ENCODE assay signal across 7 mouse cellular contexts in the genomic region with DNA sequence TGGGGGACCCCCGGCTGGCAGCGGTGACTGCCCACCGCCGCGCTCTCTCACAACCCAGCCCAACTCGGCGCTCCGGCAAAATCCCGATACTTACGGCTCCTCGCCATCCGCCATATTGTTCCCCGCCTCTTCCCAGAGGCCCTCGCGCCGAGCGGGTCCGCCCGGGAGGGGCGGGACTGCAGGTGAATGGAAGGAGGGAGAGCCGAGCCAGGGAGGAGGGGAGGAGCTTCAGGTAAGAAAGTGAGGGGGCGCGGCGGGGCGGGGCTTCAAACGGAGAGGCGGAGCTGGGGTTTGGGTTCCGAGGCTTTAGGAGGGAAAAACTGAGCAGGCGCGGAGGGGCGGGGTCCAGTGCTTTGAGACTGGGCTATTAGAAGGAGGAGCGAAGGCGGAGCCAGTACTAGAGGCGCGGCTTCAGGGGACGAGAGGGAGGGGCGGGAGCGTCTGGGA. TPM values are rescaled to one million over a fixed set of nuclear protein-coding genes. Genes with fewer than 3 reads are reported as not detected.
DNase-seq lines count a peak whose midpoint lies in the region; ATAC-seq and TF ChIP-seq lines count a peak whose summit lies in the region.

TSS of gene Uba3 (minus strand) at position 209 of the 447 bp plus-strand sequence.

- intact Hi-C loops in left cerebral cortex, postnatal 4 days (cut with DNase I), result no loop called here

- TF ChIP-seq CTCF in intestine, postnatal 0 days (IDR thresholded peaks at IDR 0.05; ENCODE audit: low read depth), result no peak
- no peak for TF ChIP-seq CTCF in small intestine, adult 2 months (IDR thresholded peaks at IDR 0.05; ENCODE audit: extremely low read depth, insufficient read length, insufficient replicate concordance, low read depth, low read length)

- peaks cover 15% of the 10 kb centered on the region for H3K36me3 ChIP-seq in embryonic facial prominence, embryonic 10.5 days (replicated peaks)
- H3K36me3 ChIP-seq in intestine, postnatal 0 days (ENCODE audit: control insufficient read depth, insufficient read depth), result no peaks in the 10 kb centered on the region
- no peaks in the 10 kb centered on the region for H3K36me3 ChIP-seq in midbrain, embryonic 12.5 days
- H3K36me3 ChIP-seq in small intestine, adult 2 months (ENCODE audit: control insufficient read depth, insufficient read depth, low read length), result peaks cover 4% of the 10 kb centered on the region

- H3K27ac ChIP-seq in embryonic facial prominence, embryonic 10.5 days (replicated peaks), result peak within 1 kb of the TSS; percentile 98
- H3K27ac ChIP-seq in intestine, postnatal 0 days (ENCODE audit: low read depth, low read length), result peak within 1 kb of the TSS; percentile 91
- peak within 1 kb of the TSS; percentile 89 for H3K27ac ChIP-seq in midbrain, embryonic 12.5 days (replicated peaks)
- H3K27ac ChIP-seq in small intestine, adult 2 months (ENCODE audit: insufficient read depth, low read depth, low read length), result peak within 1 kb of the TSS; percentile 70

- DNase-seq in adrenal gland, postnatal 10 days, result peak; percentile 100
- peak; percentile 100 for DNase-seq in embryonic facial prominence, embryonic 10.5 days (ENCODE audit: low spot score)
- peak; percentile 81 for DNase-seq in gonadal fat pad, adult 2 months (ENCODE audit: low read depth)
- DNase-seq in left cerebral cortex, postnatal 4 days, result peak; percentile 100

- H3K9ac ChIP-seq in intestine, postnatal 0 days (ENCODE audit: low read depth, low read length), result peak within 1 kb of the TSS; percentile 97
- H3K9ac ChIP-seq in midbrain, embryonic 12.5 days (replicated peaks), result peak within 1 kb of the TSS; percentile 95

- peak within 1 kb of the TSS; percentile 91 for H3K4me3 ChIP-seq in embryonic facial prominence, embryonic 10.5 days
- H3K4me3 ChIP-seq in intestine, postnatal 0 days (ENCODE audit: low read depth, low read length), result peak within 1 kb of the TSS; percentile 95
- peak within 1 kb of the TSS; percentile 93 for H3K4me3 ChIP-seq in midbrain, embryonic 12.5 days
- H3K4me3 ChIP-seq in small intestine, adult 2 months (ENCODE audit: low read depth, low read length), result peak within 1 kb of the TSS; percentile 99

- peak; percentile 68; the same call in 1 of the 2 replicates for TF ChIP-seq POLR2A in small intestine, adult 2 months (IDR thresholded peaks at IDR 0.05; ENCODE audit: low read depth, low read length)

- H3K27me3 ChIP-seq in embryonic facial prominence, embryonic 10.5 days (replicated peaks; ENCODE audit: low read depth, poor library complexity, severe bottlenecking), result no peaks in the 10 kb centered on the region
- no peaks in the 10 kb centered on the region for H3K27me3 ChIP-seq in intestine, postnatal 0 days (replicated peaks; ENCODE audit: control insufficient read depth, insufficient read depth, low read length)
- H3K27me3 ChIP-seq in midbrain, embryonic 12.5 days, result 0 out of 2 replicates have a peak, but pooled peaks cover 5% of the 10 kb centered on the region
- no peaks in the 10 kb centered on the region for H3K27me3 ChIP-seq in small intestine, adult 2 months (ENCODE audit: control insufficient read depth, insufficient read depth, low read length)

- ATAC-seq in intestine, postnatal 0 days, result peak; percentile 98
- peak; percentile 97 for ATAC-seq in midbrain, embryonic 12.5 days (ENCODE audit: low FRiP score, low read depth)

- H3K9me3 ChIP-seq in embryonic facial prominence, embryonic 10.5 days, result no peaks in the 10 kb centered on the region
- no peaks in the 10 kb centered on the region for H3K9me3 ChIP-seq in intestine, postnatal 0 days (ENCODE audit: control insufficient read depth)
- H3K9me3 ChIP-seq in midbrain, embryonic 12.5 days, result no peaks in the 10 kb centered on the region

- under 1% methylated on average over 38 of the region's 38 CpGs for WGBS in embryonic facial prominence, embryonic 10.5 days
- under 1% methylated on average over 38 of the region's 38 CpGs for WGBS in intestine, postnatal 0 days
- under 1% methylated on average over 35 of the region's 38 CpGs for WGBS in midbrain, embryonic 12.5 days
- WGBS in small intestine, adult 2 months, result 2% methylated on average over 38 of the region's 38 CpGs

- H3K4me1 ChIP-seq in embryonic facial prominence, embryonic 10.5 days, result peaks cover 31% of the 10 kb centered on the region
- 0 out of 2 replicates have a peak, but pooled peaks cover 3% of the 10 kb centered on the region for H3K4me1 ChIP-seq in intestine, postnatal 0 days (replicated peaks; ENCODE audit: control insufficient read depth, insufficient read depth, low read length)
- peaks cover 11% of the 10 kb centered on the region for H3K4me1 ChIP-seq in midbrain, embryonic 12.5 days
- H3K4me1 ChIP-seq in small intestine, adult 2 months (ENCODE audit: control insufficient read depth, insufficient read depth, insufficient read length, low read length), result peaks cover 2% of the 10 kb centered on the region; the same call in 1 of the 2 replicates

- H3K4me2 ChIP-seq in intestine, postnatal 0 days (replicated peaks; ENCODE audit: low read depth), result peak within 1 kb of the TSS; percentile 74
- H3K4me2 ChIP-seq in midbrain, embryonic 12.5 days (replicated peaks), result peak within 1 kb of the TSS; percentile 58

RNA-seq across cellular contexts. Expression of gene Uba3, which starts in this region (rescaled TPM):
- total RNA-seq in adrenal gland, postnatal 10 days (2021), result 10 to 100 TPM; 59.4 to 66.5 TPM
- polyA plus RNA-seq in embryonic facial prominence, embryonic 10.5 days (2016; fragmentation: Nextera tagmentation; extraction: Ambion mirVana), result 83.7 and 88.7 TPM in 2 replicates
- polyA plus RNA-seq in gonadal fat pad, adult 2 months (2012; rRNA removed), result 16.3 and 21.2 TPM in 2 replicates
- 28.4 and 28.5 TPM in 2 replicates for polyA plus RNA-seq in intestine, postnatal 0 days (2015; fragmentation: Nextera tagmentation; extraction: Ambion mirVana)
- total RNA-seq in left cerebral cortex, postnatal 4 days (2021), result 10 to 100 TPM; 75.9 to 78.9 TPM
- polyA plus RNA-seq in midbrain, embryonic 12.5 days (2016; fragmentation: Nextera tagmentation; extraction: Ambion mirVana), result 91.8 and 92.1 TPM in 2 replicates
- 2.4 and 4.1 TPM in 2 replicates for polyA plus RNA-seq in small intestine, adult 2 months (2012; rRNA removed)

Comparison
In these comparisons a context has a peak if more than half of its experiments do, and no peak if none do; other contexts are left out.
1. Peak in every context shown above with its lines: DNase-seq, ATAC-seq, H3K4me3 ChIP-seq and H3K27ac ChIP-seq.